ENCODE assay signal across 25 mouse cellular contexts in the genomic region with DNA sequence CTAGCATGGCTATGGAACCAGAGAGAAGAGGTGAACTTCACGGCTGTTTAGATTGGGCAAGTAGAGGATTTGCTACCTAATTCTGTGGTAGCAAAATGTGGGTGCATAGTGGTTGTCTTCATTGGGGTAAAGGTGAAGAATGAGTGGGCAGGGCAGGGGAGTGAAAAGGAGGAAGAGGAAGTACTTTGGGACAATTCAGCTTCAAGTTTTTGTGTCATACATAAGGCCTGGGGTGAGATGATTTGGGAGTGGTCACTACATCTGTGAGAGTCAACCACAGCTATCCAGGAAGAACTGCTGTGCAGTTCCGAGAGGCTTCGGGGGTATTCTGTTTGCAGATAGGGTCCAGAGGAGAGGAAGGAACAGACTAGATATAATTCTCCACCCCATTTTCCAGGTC.
"Had no signal": no experiment of that assay in that cellular context is flagged by ENCODE, and none has a peak within 500 bp of the region (broad histone marks: within the 10 kb centered on the region; RNA-seq: fewer than 3 reads in every experiment).

No protein-coding gene starts in this region.

- DNase-seq: gastrocnemius, adult 2 months; gastrocnemius, postnatal 14 days; gastrocnemius, postnatal 36 days; heart, adult 2 months; heart, postnatal 10 days; heart, postnatal 4 days; kidney, adult 18-20 months; kidney, adult 8-10 months; kidney, postnatal 10 days; kidney, postnatal 25 days; kidney, postnatal 4 days; layer of hippocampus, postnatal 36 days; liver had no signal

- H3K4me3 ChIP-seq: gastrocnemius, adult 2 months; heart, adult 2 months; heart, embryonic 12.5 days; hindbrain, embryonic 10.5 days; hindbrain, embryonic 12.5 days; intestine, embryonic 15.5 days; layer of hippocampus, adult 2 months; limb, embryonic 10.5 days; limb, embryonic 12.5 days had no signal

- H3K27ac ChIP-seq: gastrocnemius, adult 2 months; heart, adult 2 months; hindbrain, embryonic 10.5 days; hindbrain, embryonic 12.5 days; hindbrain, embryonic 14.5 days; intestine, embryonic 15.5 days; layer of hippocampus, adult 2 months; limb, embryonic 10.5 days; limb, embryonic 12.5 days had no signal

- H3K27me3 ChIP-seq: heart, embryonic 12.5 days; hindbrain, embryonic 12.5 days; intestine, embryonic 15.5 days; limb, embryonic 12.5 days had no signal

- H3K4me2 ChIP-seq: heart, embryonic 12.5 days; hindbrain, embryonic 12.5 days; hindbrain, embryonic 14.5 days; intestine, embryonic 15.5 days; limb, embryonic 12.5 days; liver, embryonic 11.5 days had no signal

- H3K4me1 ChIP-seq: hindbrain, embryonic 10.5 days; hindbrain, embryonic 12.5 days; intestine, embryonic 15.5 days; limb, embryonic 10.5 days; limb, embryonic 12.5 days had no signal

- H3K9me3 ChIP-seq: heart, embryonic 12.5 days; hindbrain, embryonic 10.5 days; hindbrain, embryonic 12.5 days; intestine, embryonic 15.5 days; limb, embryonic 10.5 days; limb, embryonic 12.5 days had no signal

- H3K36me3 ChIP-seq: heart, embryonic 12.5 days; hindbrain, embryonic 10.5 days; hindbrain, embryonic 12.5 days; intestine, embryonic 15.5 days; limb, embryonic 10.5 days; limb, embryonic 12.5 days had no signal

- ATAC-seq: hindbrain, embryonic 16.5 days; inflammation-experienced regulatory T-cells, adult 6 months; intestine, embryonic 15.5 days; intestine, postnatal 0 days had no signal
